Mouse (Mus musculus): ENCODE results near the gene Pkd1. TPM values are rescaled to one million over a fixed set of nuclear protein-coding genes. Genes with fewer than 3 reads are reported as not detected.
A peak's percentile ranks its signal among the peaks of the same experiment; 100 is the strongest.

Pkd1 gene
- polyA plus RNA-seq, 1 experiment from 2014 or later, result 27.6 TPM

- Histone ChIP-seq H3K27me3 (replicated peaks; ENCODE audit: control insufficient read depth, insufficient read depth, low read length) (no peaks in the 10 kb centered on the region), H3K4me3 (replicated peaks; ENCODE audit: low read length) (peak overlapping the region; percentile 68), H3K9ac (replicated peaks; ENCODE audit: low read depth, low read length) (peak overlapping the region; percentile 68), H3K27ac (ENCODE audit: low read length) (peak overlapping the region; percentile 52), H3K4me1 (replicated peaks; ENCODE audit: control insufficient read depth, insufficient read depth, low read length) (peaks cover 12% of the 10 kb centered on the region), H3K9me3 (ENCODE audit: control insufficient read depth, low read length) (no peaks in the 10 kb centered on the region), H3K4me2 (ENCODE audit: low read length) (peak overlapping the region; percentile 81), H3K36me3 (ENCODE audit: control insufficient read depth, insufficient read depth) (peaks cover 6% of the 10 kb centered on the region)
- 9% methylated on average over 22 of the region's 22 CpGs for WGBS
- ATAC-seq, result peak; percentile 21; the same call in 1 of the 2 replicates
Observed at GRCm38 (mm10) chr17:24632813-24633449, 83.3 kb downstream of the Pkd1 start.

GRCm38 (mm10) chr17:24633831-24634230, 84.2 kb downstream of the Pkd1 start:
- no peak overlapping the region for H3K4me2 ChIP-seq (ENCODE audit: low read length)
- no peaks in the 10 kb centered on the region for H3K27me3 ChIP-seq (replicated peaks; ENCODE audit: control insufficient read depth, insufficient read depth, low read length)
- no peak overlapping the region for H3K9ac ChIP-seq (replicated peaks; ENCODE audit: low read depth, low read length)
- H3K4me1 ChIP-seq (replicated peaks; ENCODE audit: control insufficient read depth, insufficient read depth, low read length), result peaks cover 12% of the 10 kb centered on the region
- H3K27ac ChIP-seq (ENCODE audit: low read length), result no peak overlapping the region
- H3K4me3 ChIP-seq (replicated peaks; ENCODE audit: low read length), result no peak overlapping the region
- H3K36me3 ChIP-seq (ENCODE audit: control insufficient read depth, insufficient read depth), result peaks cover 6% of the 10 kb centered on the region; the same call in 1 of the 2 replicates
- 92% methylated on average over 11 of the region's 11 CpGs for WGBS
- H3K9me3 ChIP-seq (ENCODE audit: control insufficient read depth, low read length), result no peaks in the 10 kb centered on the region
- ATAC-seq, result no peak

- no peaks in the 10 kb centered on the region for H3K9me3 ChIP-seq (ENCODE audit: control insufficient read depth, low read length)
- H3K4me1 ChIP-seq (replicated peaks; ENCODE audit: control insufficient read depth, insufficient read depth, low read length), result peaks cover 12% of the 10 kb centered on the region
- ATAC-seq, result no peak
- peaks cover 2% of the 10 kb centered on the region; the same call in 1 of the 2 replicates for H3K36me3 ChIP-seq (ENCODE audit: control insufficient read depth, insufficient read depth)
- no peak overlapping the region for H3K27ac ChIP-seq (ENCODE audit: low read length)
- H3K9ac ChIP-seq (replicated peaks; ENCODE audit: low read depth, low read length), result no peak overlapping the region
- WGBS, result 88% methylated on average over 4 of the region's 4 CpGs
- H3K27me3 ChIP-seq (replicated peaks; ENCODE audit: control insufficient read depth, insufficient read depth, low read length), result no peaks in the 10 kb centered on the region
- H3K4me2 ChIP-seq (ENCODE audit: low read length), result no peak overlapping the region
- H3K4me3 ChIP-seq (replicated peaks; ENCODE audit: low read length), result no peak overlapping the region
Observed at GRCm38 (mm10) chr17:24635024-24635423, 85.4 kb downstream of the Pkd1 start.

GRCm38 (mm10) chr17:24635694-24636093, 86.1 kb downstream of the Pkd1 start:
- 92% methylated on average over 5 of the region's 5 CpGs for WGBS
- Histone ChIP-seq H3K9me3 (ENCODE audit: control insufficient read depth, low read length) (no peaks in the 10 kb centered on the region), H3K36me3 (ENCODE audit: control insufficient read depth, insufficient read depth) (no peaks in the 10 kb centered on the region), H3K27me3 (replicated peaks; ENCODE audit: control insufficient read depth, insufficient read depth, low read length) (no peaks in the 10 kb centered on the region), H3K4me1 (replicated peaks; ENCODE audit: control insufficient read depth, insufficient read depth, low read length) (peaks cover 12% of the 10 kb centered on the region), H3K27ac (ENCODE audit: low read length) (no peak overlapping the region), H3K4me3 (replicated peaks; ENCODE audit: low read length) (no peak overlapping the region), H3K9ac (replicated peaks; ENCODE audit: low read depth, low read length) (no peak overlapping the region), H3K4me2 (ENCODE audit: low read length) (no peak overlapping the region)
- ATAC-seq, result no peak

GRCm38 (mm10) chr17:24636781-24637481, 87.3 kb downstream of the Pkd1 start:
- WGBS, result 72% methylated on average over 5 of the region's 5 CpGs
- no peak overlapping the region for H3K4me3 ChIP-seq (replicated peaks; ENCODE audit: low read length)
- H3K9me3 ChIP-seq (ENCODE audit: control insufficient read depth, low read length), result no peaks in the 10 kb centered on the region
- no peak for ATAC-seq
- no peak overlapping the region for H3K4me2 ChIP-seq (ENCODE audit: low read length)
- H3K27me3 ChIP-seq (replicated peaks; ENCODE audit: control insufficient read depth, insufficient read depth, low read length), result no peaks in the 10 kb centered on the region
- no peak overlapping the region for H3K9ac ChIP-seq (replicated peaks; ENCODE audit: low read depth, low read length)
- H3K36me3 ChIP-seq (ENCODE audit: control insufficient read depth, insufficient read depth), result no peaks in the 10 kb centered on the region
- peaks cover 7% of the 10 kb centered on the region for H3K4me1 ChIP-seq (replicated peaks; ENCODE audit: control insufficient read depth, insufficient read depth, low read length)
- H3K27ac ChIP-seq (ENCODE audit: low read length), result no peak overlapping the region

GRCm38 (mm10) chr17:24638214-24638613, 88.6 kb downstream of the Pkd1 start:
- no peak for ATAC-seq
- Histone ChIP-seq H3K27me3 (replicated peaks; ENCODE audit: control insufficient read depth, insufficient read depth, low read length) (no peaks in the 10 kb centered on the region), H3K36me3 (ENCODE audit: control insufficient read depth, insufficient read depth) (no peaks in the 10 kb centered on the region), H3K9ac (replicated peaks; ENCODE audit: low read depth, low read length) (no peak overlapping the region), H3K27ac (ENCODE audit: low read length) (no peak overlapping the region), H3K4me1 (replicated peaks; ENCODE audit: control insufficient read depth, insufficient read depth, low read length) (peaks cover 1% of the 10 kb centered on the region; the same call in 1 of the 2 replicates), H3K4me2 (ENCODE audit: low read length) (no peak overlapping the region), H3K9me3 (ENCODE audit: control insufficient read depth, low read length) (no peaks in the 10 kb centered on the region), H3K4me3 (replicated peaks; ENCODE audit: low read length) (no peak overlapping the region)
- 96% methylated on average over 4 of the region's 4 CpGs for WGBS

- H3K27ac ChIP-seq (ENCODE audit: low read length), result no peak overlapping the region
- no peak overlapping the region for H3K4me2 ChIP-seq (ENCODE audit: low read length)
- H3K4me3 ChIP-seq (replicated peaks; ENCODE audit: low read length), result no peak overlapping the region
- H3K36me3 ChIP-seq (ENCODE audit: control insufficient read depth, insufficient read depth), result no peaks in the 10 kb centered on the region
- no peak for ATAC-seq
- 79% methylated on average over 9 of the region's 9 CpGs for WGBS
- no peak overlapping the region for H3K9ac ChIP-seq (replicated peaks; ENCODE audit: low read depth, low read length)
- no peaks in the 10 kb centered on the region for H3K9me3 ChIP-seq (ENCODE audit: control insufficient read depth, low read length)
- no peaks in the 10 kb centered on the region for H3K27me3 ChIP-seq (replicated peaks; ENCODE audit: control insufficient read depth, insufficient read depth, low read length)
- no peaks in the 10 kb centered on the region for H3K4me1 ChIP-seq (replicated peaks; ENCODE audit: control insufficient read depth, insufficient read depth, low read length)
Observed at GRCm38 (mm10) chr17:24638840-24639239, 89.2 kb downstream of the Pkd1 start.

- H3K9ac ChIP-seq (replicated peaks; ENCODE audit: low read depth, low read length), result no peak overlapping the region
- no peak overlapping the region for H3K4me3 ChIP-seq (replicated peaks; ENCODE audit: low read length)
- no peak overlapping the region for H3K4me2 ChIP-seq (ENCODE audit: low read length)
- H3K36me3 ChIP-seq (ENCODE audit: control insufficient read depth, insufficient read depth), result no peaks in the 10 kb centered on the region
- WGBS, result 91% methylated on average over 5 of the region's 5 CpGs
- no peak overlapping the region for H3K27ac ChIP-seq (ENCODE audit: low read length)
- no peak for ATAC-seq
- no peaks in the 10 kb centered on the region for H3K4me1 ChIP-seq (replicated peaks; ENCODE audit: control insufficient read depth, insufficient read depth, low read length)
- no peaks in the 10 kb centered on the region for H3K27me3 ChIP-seq (replicated peaks; ENCODE audit: control insufficient read depth, insufficient read depth, low read length)
- H3K9me3 ChIP-seq (ENCODE audit: control insufficient read depth, low read length), result no peaks in the 10 kb centered on the region
Observed at GRCm38 (mm10) chr17:24639571-24639988, 89.9 kb downstream of the Pkd1 start.

- no peak overlapping the region for H3K4me2 ChIP-seq (ENCODE audit: low read length)
- H3K27me3 ChIP-seq (replicated peaks; ENCODE audit: control insufficient read depth, insufficient read depth, low read length), result no peaks in the 10 kb centered on the region
- 92% methylated on average over 7 of the region's 7 CpGs for WGBS
- ATAC-seq, result no peak
- H3K4me3 ChIP-seq (replicated peaks; ENCODE audit: low read length), result no peak overlapping the region
- no peak overlapping the region for H3K9ac ChIP-seq (replicated peaks; ENCODE audit: low read depth, low read length)
- no peak overlapping the region for H3K27ac ChIP-seq (ENCODE audit: low read length)
- H3K9me3 ChIP-seq (ENCODE audit: control insufficient read depth, low read length), result no peaks in the 10 kb centered on the region
- H3K4me1 ChIP-seq (replicated peaks; ENCODE audit: control insufficient read depth, insufficient read depth, low read length), result no peaks in the 10 kb centered on the region
- no peaks in the 10 kb centered on the region for H3K36me3 ChIP-seq (ENCODE audit: control insufficient read depth, insufficient read depth)
Observed at GRCm38 (mm10) chr17:24640119-24640518, 90.5 kb downstream of the Pkd1 start.

Measured in forebrain, embryonic 16.5 days (tissue).